Mouse (Mus musculus) embryonic facial prominence, embryonic 15.5 days (tissue): ENCODE measurements around the gene Cilp. TPM values are rescaled to one million over a fixed set of nuclear protein-coding genes. Genes with fewer than 3 reads are reported as not detected.

Experiments used
- ATAC-seq: fragments of 200-750 bp; cut with Nextera tagmentation; 2 replicates; pipeline ENCODE4 v1.8.0; 2017; ENCODE audit warnings: low read depth, moderate TSS enrichment; ENCODE audit not compliant: insufficient number of reproducible peaks, low FRiP score, low TSS enrichment
- H3K27ac ChIP-seq: fragments of 300-500 bp; sonication (generic); replicated peaks from 2 replicates; pipeline ENCODE4 v1.5.1; 2015; ENCODE audit warnings: mild to moderate bottlenecking, inconsistent platforms
- H3K27me3 ChIP-seq: fragments of 300-500 bp; sonication (generic); 2 replicates; pipeline ENCODE4 v1.6.1; 2015; ENCODE audit warnings: inconsistent platforms
- H3K36me3 ChIP-seq: fragments of 300-500 bp; sonication (generic); 2 replicates; pipeline ENCODE4 v1.6.1; 2015; ENCODE audit warnings: mild to moderate bottlenecking, inconsistent platforms
- H3K4me1 ChIP-seq: fragments of 300-500 bp; sonication (generic); 2 replicates; pipeline ENCODE4 v1.6.1; 2015; ENCODE audit warnings: inconsistent platforms
- H3K4me2 ChIP-seq: fragments of 300-500 bp; sonication (generic); replicated peaks from 2 replicates; pipeline ENCODE4 v1.6.1; 2015; ENCODE audit warnings: mild to moderate bottlenecking, inconsistent platforms
- H3K4me3 ChIP-seq: fragments of 300-500 bp; sonication (generic); replicated peaks from 2 replicates; pipeline ENCODE4 v1.5.1; 2015; ENCODE audit warnings: mild to moderate bottlenecking, inconsistent platforms
- H3K9ac ChIP-seq: fragments of 300-500 bp; sonication (generic); 2 replicates; pipeline ENCODE4 v1.6.1; 2015; ENCODE audit warnings: inconsistent platforms
- H3K9me3 ChIP-seq: fragments of 300-500 bp; sonication (generic); replicated peaks from 2 replicates; pipeline ENCODE4 v1.6.1; 2016; ENCODE audit warnings: inconsistent platforms
- WGBS: fragments of 180-500 bp; shearing (Covaris S2); methylation state at CpG from one replicate; pipeline ENCODE4 v1.1.7; 2015; 5-methylcytosine and 5-hydroxymethylcytosine counted together
- polyA plus RNA-seq: library from polyadenylated mRNA; unstranded; fragments of >200 nt; fragmentation: Nextera tagmentation; extraction: Ambion mirVana; gene quantifications from 2 replicates; pipeline ENCODE4 v1.2.1, GENCODE M21; 2015

The Cilp gene
- polyA plus RNA-seq, 1 experiment from 2014 or later, result 2.6 TPM

DNA sequence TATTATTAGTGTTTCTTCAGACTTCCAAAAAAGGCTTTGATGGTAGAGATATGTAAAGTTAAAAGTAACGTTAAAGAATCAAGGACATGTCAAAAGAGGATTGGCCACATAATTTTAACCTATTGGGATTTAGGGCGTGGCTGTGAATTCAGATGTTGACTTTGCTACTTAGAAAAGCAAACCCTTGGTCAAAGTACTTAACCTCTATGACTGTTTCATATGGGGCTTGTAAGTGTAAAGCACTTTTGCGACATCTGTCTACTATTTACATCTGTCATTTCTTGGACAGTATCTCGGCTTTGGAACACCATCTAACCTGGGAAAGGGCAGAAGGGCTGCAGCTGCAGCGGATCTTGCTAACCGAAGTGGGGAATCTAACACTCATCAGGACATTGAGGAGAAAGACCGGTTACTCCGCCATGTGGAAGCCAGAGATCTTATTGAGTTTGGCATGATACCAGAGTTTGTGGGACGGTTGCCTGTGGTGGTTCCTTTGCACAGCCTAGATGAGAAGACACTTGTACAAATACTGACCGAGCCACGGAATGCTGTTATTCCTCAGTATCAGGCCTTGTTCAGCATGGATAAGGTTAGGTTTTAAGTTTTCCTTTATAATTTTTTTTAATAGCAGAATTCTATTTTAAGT lies 57.4 kb downstream of the Cilp start:
- Histone ChIP-seq H3K27me3 (no peaks in the 10 kb centered on the region), H3K27ac (no peak overlapping the region), H3K4me1 (no peaks in the 10 kb centered on the region), H3K9me3 (no peaks in the 10 kb centered on the region), H3K4me2 (no peak overlapping the region), H3K9ac (no peak overlapping the region), H3K36me3 (peaks cover 70% of the 10 kb centered on the region), H3K4me3 (no peak overlapping the region)
- ATAC-seq, result no peak
- 82% methylated on average over 11 of the region's 11 CpGs for WGBS

DNA sequence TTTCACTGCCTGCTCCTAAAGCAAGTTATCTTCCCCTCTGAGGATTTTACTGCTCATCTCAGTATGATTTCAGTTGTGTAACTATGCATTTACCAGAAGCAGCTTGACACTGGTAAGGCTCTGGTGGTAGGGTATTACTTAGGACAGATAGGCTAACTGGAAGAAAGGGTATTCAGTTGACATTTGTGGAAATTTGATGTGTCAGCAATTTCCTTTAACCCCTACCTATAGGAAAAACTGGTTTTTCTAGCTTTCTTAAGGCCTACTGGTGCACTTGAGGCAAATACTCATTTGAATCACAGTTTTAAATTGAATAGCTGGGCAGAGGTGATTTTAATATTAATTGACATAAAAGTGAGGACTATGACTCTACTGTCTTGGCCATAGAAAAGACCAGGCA lies 61.0 kb downstream of the Cilp start:
- Histone ChIP-seq H3K36me3 (peaks cover 81% of the 10 kb centered on the region), H3K9ac (no peak overlapping the region), H3K4me3 (no peak overlapping the region), H3K4me2 (no peak overlapping the region), H3K4me1 (no peaks in the 10 kb centered on the region), H3K27ac (no peak overlapping the region), H3K27me3 (no peaks in the 10 kb centered on the region), H3K9me3 (no peaks in the 10 kb centered on the region)
- no peak for ATAC-seq

DNA sequence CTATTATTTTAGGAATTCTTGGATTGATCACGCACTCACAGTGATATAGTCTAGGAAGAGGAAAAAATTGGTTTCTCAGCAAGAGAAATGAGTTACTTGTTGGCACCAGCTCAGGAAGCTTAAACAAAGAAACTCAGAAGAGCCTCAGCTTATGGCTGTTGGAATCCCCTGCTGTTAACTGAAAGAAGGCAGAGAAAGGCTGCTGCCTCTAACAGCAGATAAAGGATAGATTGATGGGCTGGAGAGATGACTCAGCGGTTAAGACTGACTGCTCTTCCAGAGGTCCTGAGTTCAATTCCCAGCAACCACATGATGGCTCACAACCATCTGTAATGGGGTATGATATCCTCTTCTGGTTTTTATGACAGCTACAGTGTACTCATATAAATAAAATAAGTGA lies 62.4 kb downstream of the Cilp start:
- no peak overlapping the region for H3K4me3 ChIP-seq
- no peak overlapping the region for H3K9ac ChIP-seq
- WGBS, result 97% methylated on average over 2 of the region's 2 CpGs
- no peaks in the 10 kb centered on the region for H3K4me1 ChIP-seq
- no peak overlapping the region for H3K4me2 ChIP-seq
- H3K9me3 ChIP-seq, result no peaks in the 10 kb centered on the region
- H3K36me3 ChIP-seq, result peaks cover 75% of the 10 kb centered on the region
- H3K27me3 ChIP-seq, result no peaks in the 10 kb centered on the region
- ATAC-seq, result no peak
- no peak overlapping the region for H3K27ac ChIP-seq

Other genes starting within 250 kb of the Cilp start
- 77.5 and 78.5 TPM in 2 replicates for gene Hacd3, start 243.5 kb upstream of the Cilp start, polyA plus RNA-seq
- gene Dpp8, start 232.8 kb upstream of the Cilp start, polyA plus RNA-seq, result 34.3 and 35.0 TPM in 2 replicates
- 38.1 and 38.4 TPM in 2 replicates for gene Igdcc4, start 163.7 kb upstream of the Cilp start, polyA plus RNA-seq
- gene Igdcc3, start 124.0 kb upstream of the Cilp start, polyA plus RNA-seq, result 1.5 and 2.3 TPM in 2 replicates
- 7.5 and 8.9 TPM in 2 replicates for gene Parp16, start 69.8 kb upstream of the Cilp start, polyA plus RNA-seq
- gene Clpx, start 29.1 kb downstream of the Cilp start, polyA plus RNA-seq, result 55.7 and 57.6 TPM in 2 replicates
- gene Pdcd7, start 80.9 kb downstream of the Cilp start, polyA plus RNA-seq, result 10.9 and 11.4 TPM in 2 replicates
- 0.25 TPM in 1 of 2 replicates, not detected in the other for gene Ubap1l, start 95.9 kb downstream of the Cilp start, polyA plus RNA-seq
- 1.2 and 1.5 TPM in 2 replicates for gene Kbtbd13, start 126.5 kb downstream of the Cilp start, polyA plus RNA-seq
- 8.6 and 8.7 TPM in 2 replicates for gene Rasl12, start 133.3 kb downstream of the Cilp start, polyA plus RNA-seq
- gene Slc51b, start 157.8 kb downstream of the Cilp start, polyA plus RNA-seq, result not detected in 2 replicates
- 20.6 and 21.3 TPM in 2 replicates for gene Mtfmt, start 170.6 kb downstream of the Cilp start, polyA plus RNA-seq
- gene Spg21, start 195.8 kb downstream of the Cilp start, polyA plus RNA-seq, result 144 and 153 TPM in 2 replicates